Mouse (Mus musculus) CD4-positive, CD25-positive, alpha-beta regulatory T cell, adult 9 weeks (primary cell): ENCODE data around the gene Zfp622. TPM values are rescaled to one million over a fixed set of nuclear protein-coding genes. Genes with fewer than 3 reads are reported as not detected.

Source experiments
- polyA plus RNA-seq: library from polyadenylated mRNA; unstranded; fragments of 100-300 nt; shearing (Covaris generic); gene quantifications from one replicate; pipeline ENCODE4 v1.2.1, GENCODE M21; 2017

The Zfp622 gene
- polyA plus RNA-seq: 11.8 TPM

GRCm38 (mm10) chr15:25984067-25984733 lies at the start of gene Zfp622:
Zfp622 (plus strand) TSS chr15:25984366.

Other genes starting within 250 kb of the Zfp622 start
- 25.2 TPM for gene Retreg1, start 141.2 kb upstream of the Zfp622 start, polyA plus RNA-seq